Mouse (Mus musculus): ENCODE results near the gene Myo7a.

Myo7a gene

DNA sequence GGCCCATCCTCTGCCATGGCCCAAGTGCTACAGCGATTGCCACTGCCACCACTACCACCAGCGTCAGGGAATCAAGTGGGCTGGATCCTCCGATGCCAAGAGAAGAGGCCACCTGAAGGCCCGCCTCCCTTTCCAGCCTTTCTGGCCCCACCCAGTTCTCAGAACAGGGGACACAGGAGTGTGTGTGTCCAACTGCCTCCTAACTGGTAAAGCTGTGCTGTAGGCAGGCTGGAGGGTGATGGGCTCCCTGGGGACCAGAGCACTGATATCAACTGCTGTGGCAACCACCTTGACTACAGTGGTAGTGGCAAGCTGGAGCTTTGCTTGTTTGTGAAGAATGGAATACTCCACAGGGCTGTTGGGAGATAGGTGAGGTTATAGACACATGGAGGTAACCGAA is 26.1 kb upstream of the Myo7a start, which contains the start of gene Omp:
Gene Omp, minus strand, starts transcription at position 101 of the 400 bp plus-strand sequence.
- peak in 1 of 2 experiments; percentile 35 for DNase-seq (ENCODE audit: inconsistent age in 2 of 2, low spot score in 1 of 2)

DNA sequence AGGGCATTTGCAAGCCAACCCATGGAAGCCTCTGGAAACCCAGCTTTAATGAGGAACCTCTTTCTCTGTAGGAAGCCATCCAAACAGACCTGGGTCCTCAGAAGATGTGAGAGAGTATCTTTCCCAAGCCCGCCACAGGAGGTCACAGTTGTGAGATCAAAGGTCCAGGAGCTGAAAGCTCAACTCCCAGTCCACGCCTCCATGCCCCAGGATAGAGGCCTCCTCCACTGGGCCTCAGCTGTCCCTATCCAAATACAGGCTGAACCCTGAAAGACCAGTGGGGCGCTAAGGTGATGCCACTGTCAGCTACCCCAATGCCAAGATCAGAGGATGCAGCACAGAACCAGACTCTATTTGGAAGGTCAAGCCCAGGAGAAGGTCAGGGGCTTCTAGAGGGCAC is 23.3 kb upstream of the Myo7a start:
- no peak for DNase-seq (ENCODE audit: inconsistent age in 2 of 2, low spot score in 1 of 2)

- peak in 1 of 2 experiments; percentile 70 for DNase-seq (ENCODE audit: inconsistent age in 2 of 2, low spot score in 1 of 2)
Measured at GRCm38 (mm10) chr7:98142247-98142646, 22.9 kb upstream of the Myo7a start.

DNA sequence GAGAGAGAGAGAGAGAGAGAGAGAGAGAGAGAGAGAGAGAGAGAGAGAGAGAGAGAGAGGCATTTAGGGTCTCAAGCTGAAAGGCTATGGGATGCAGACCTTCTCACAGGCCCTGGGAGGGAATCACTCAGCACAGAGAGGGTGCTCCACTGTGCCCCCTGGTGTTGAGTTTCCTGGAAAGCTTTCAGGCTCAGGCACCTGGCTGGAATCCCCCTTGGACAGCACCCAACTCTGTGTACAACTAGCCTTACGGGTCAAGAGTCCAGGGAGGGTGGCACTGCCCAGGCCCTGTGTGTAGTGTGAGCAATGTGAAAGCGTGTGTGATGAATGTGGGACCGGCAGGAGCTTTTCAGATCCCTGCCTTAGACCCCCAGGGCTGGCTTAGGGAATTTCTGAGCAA is 21.9 kb upstream of the Myo7a start:
- DNase-seq (ENCODE audit: inconsistent age in 2 of 2, low spot score in 1 of 2), result peak in 1 of 2 experiments; percentile 71

DNA sequence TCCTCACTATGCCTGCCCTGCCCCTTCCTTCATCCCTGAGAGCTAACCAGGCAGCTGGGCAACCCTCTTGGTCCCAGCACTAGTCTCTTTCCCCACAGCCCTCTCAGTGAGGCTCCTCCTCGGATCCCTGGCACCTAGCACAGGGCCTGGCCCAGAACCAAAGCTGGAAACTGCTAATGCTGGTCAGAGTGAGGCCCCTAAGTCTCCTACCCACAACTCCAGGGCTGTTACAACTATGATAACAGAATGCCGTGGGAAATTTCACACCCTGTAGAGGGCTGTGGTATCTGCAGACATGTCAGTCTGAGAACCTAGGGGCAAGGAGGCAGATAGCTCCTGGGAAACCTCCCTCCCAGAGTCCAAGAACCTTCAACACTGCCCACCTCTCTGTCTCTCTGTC is 21.3 kb upstream of the Myo7a start:
- DNase-seq (ENCODE audit: inconsistent age in 2 of 2, low spot score in 1 of 2), result peak in 1 of 2 experiments; percentile 44

DNA sequence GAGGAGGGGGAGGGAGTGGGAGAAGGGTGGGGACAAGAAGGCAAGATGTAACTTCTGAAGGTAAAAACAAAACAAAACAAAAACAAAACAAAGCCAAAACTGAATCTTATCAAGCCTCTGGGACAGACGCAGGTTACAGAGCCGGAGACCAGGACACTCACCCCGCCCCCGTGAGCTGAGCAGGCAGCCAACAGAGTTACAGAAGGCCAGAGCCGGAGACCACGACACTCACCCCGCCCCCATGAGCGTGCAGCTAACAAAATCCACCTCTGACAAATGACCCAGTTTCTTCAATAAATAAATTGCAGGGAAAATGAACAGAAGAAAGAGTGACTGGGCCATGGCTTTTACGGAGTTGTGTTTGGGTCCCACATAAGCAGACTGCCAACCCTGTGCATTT is 19.9 kb upstream of the Myo7a start:
- DNase-seq (ENCODE audit: inconsistent age in 2 of 2, low spot score in 1 of 2), result peak in 1 of 2 experiments; percentile 60

DNA sequence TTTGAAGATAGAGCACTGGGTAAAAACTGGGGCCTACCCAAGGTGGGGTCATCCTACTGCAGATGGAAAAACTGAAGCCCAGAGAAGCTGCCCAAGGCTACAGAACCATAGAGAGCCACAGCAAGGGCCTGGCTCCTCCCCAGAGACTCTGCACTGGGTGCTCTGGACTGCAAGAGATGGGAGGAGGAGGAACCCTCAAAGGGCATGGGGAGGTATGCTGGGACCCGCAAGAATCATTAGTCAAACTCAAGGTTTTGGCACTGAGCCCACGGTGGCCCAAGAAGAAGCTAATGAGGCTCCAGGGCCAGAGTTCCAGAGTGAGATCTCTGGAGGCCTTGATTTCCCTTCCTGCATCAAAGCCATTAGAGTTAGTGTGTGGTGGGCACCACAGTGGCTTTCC is 18.7 kb upstream of the Myo7a start:
- DNase-seq (ENCODE audit: inconsistent age in 2 of 2, low spot score in 1 of 2), result peak; percentile 55 to 71

GRCm38 (mm10) chr7:98137583-98137982 is 18.3 kb upstream of the Myo7a start:
- no peak for DNase-seq (ENCODE audit: inconsistent age in 2 of 2, low spot score in 1 of 2)

GRCm38 (mm10) chr7:98131751-98132150 is 12.4 kb upstream of the Myo7a start:
- no peak for DNase-seq (ENCODE audit: inconsistent age in 2 of 2, low spot score in 1 of 2)

GRCm38 (mm10) chr7:98125473-98125872 is 6.1 kb upstream of the Myo7a start:
- DNase-seq (ENCODE audit: inconsistent age in 2 of 2, low spot score in 1 of 2), result peak; percentile 56 to 69

GRCm38 (mm10) chr7:98124701-98125100 is 5.4 kb upstream of the Myo7a start:
- DNase-seq (ENCODE audit: inconsistent age in 2 of 2, low spot score in 1 of 2), result peak; percentile 79 to 80

- no peak for DNase-seq (ENCODE audit: inconsistent age in 2 of 2, low spot score in 1 of 2)
Measured at GRCm38 (mm10) chr7:98121673-98122072, 2.3 kb upstream of the Myo7a start.

DNA sequence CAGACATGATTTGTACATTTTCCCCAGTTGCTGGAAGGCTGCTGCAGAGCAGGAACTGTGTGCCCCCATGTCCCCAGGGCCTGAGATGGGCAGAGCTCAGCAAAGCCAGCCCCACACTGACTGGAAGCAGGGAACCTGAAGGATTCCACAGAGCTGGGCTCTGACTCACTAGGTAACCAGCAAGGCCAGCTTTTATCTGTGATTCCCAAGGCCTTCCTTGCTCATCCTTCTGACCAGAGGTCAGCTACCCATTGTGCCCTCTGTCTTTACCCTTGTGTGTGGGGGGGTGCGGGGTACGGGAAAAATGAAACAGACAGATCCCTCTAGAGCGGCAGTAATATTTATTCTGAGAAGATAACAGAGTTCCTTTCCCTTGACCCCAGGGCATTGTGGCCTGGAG is 1.9 kb upstream of the Myo7a start:
- DNase-seq (ENCODE audit: inconsistent age in 2 of 2, low spot score in 1 of 2), result peak; percentile 89 to 93

DNA sequence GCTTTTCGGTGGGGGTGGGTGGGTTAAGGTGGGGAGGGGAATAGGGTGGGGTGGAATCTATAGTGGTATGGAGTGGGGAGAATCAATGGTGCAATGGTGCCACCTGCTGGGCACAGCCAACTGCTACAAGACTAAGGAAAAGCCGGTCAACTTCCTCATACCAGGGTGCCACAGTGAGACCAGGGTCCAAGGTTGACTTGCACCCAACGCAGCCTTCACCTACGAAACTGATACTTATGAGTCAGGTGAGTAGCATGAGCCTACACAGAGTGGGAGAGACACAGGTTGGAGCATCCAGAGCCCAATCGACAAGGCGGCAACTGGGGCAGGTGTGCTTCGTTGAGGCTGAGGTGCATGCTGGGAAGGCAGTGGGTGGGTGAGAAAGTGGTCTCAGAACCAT is 1.0 kb upstream of the Myo7a start:
- DNase-seq (ENCODE audit: inconsistent age in 2 of 2, low spot score in 1 of 2), result peak; percentile 81 to 93

- DNase-seq (ENCODE audit: inconsistent age in 2 of 2, low spot score in 1 of 2), result no peak
Measured at GRCm38 (mm10) chr7:98119961-98120232, 573 bp upstream of the Myo7a start.

DNA sequence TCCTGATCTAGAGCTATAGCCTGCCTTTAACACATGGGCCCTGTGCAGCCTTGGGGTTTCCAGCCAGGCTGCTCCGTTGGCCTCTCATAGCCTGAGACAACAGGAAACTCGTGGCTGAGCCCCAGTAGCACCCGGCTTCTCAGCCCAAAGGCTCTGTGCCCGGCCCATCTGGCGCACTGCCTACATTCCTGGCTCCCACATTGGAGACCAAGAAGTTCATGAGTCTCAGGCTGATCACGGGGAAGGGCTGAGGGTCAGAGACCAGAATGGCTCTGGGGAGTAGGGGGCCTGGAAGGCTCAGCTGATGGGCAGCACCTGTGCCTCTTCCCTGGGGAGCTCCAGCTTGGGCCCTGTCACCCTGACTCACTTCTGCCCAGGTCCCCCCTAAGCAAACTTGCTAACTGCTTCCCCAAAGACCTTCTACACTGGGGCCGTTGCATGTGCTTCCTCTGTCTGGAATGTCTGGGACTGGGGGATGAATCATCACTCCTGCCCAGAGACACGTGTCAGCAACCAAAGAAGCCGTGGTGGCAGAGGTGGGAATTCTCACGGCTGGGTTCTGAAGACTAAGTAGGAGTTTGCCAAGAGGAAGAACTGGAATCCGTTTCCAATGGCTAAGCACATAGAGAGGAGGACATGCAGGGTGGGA is 2.2 kb downstream of the Myo7a start:
- DNase-seq (ENCODE audit: inconsistent age in 2 of 2, low spot score in 1 of 2), result peak; percentile 89 to 92

GRCm38 (mm10) chr7:98114656-98115055 is 4.7 kb downstream of the Myo7a start:
- peak in 1 of 2 experiments; percentile 75 for DNase-seq (ENCODE audit: inconsistent age in 2 of 2, low spot score in 1 of 2)

DNA sequence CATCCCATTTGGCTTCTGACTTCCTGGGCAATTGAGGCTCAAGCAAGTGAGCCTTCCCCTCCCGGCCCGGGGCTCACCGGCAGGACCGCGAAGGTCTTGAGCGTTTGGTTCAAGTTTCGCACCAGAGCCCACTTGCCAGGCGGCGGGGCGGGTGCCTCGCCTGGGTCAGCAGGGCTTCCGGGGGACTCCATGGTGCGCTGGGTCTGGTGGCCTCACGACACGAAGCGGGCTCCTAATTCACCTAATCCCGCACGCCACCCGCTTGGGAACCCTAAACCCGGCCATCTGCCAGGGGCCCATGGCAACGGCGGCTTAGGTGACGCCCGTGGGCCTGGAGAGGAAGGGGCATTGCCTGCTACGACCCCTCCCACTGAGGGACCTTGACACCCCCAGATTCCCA is 8.1 kb downstream of the Myo7a start:
- DNase-seq (ENCODE audit: inconsistent age in 2 of 2, low spot score in 1 of 2), result peak in 1 of 2 experiments; percentile 13

DNA sequence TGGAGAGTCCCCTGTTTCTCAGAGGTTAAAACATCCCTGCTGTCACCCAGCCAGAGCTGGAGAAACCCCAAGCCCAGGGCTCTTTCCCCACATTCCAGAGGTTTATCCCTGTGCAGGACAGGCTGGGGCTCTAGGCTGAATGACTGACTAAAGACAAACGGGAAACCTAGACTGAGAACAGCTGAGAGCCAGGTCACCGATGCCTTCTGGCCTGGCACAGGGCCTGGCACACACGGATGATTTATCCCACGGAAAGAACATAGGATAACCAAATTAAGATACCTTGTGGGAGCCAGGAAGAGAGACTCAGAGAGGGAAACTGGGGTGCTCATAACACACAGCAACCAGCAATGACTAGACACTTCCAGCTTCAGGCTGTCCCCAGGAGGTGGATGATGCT is 9.6 kb downstream of the Myo7a start:
- peak in 1 of 2 experiments; percentile 13 for DNase-seq (ENCODE audit: inconsistent age in 2 of 2, low spot score in 1 of 2)

DNA sequence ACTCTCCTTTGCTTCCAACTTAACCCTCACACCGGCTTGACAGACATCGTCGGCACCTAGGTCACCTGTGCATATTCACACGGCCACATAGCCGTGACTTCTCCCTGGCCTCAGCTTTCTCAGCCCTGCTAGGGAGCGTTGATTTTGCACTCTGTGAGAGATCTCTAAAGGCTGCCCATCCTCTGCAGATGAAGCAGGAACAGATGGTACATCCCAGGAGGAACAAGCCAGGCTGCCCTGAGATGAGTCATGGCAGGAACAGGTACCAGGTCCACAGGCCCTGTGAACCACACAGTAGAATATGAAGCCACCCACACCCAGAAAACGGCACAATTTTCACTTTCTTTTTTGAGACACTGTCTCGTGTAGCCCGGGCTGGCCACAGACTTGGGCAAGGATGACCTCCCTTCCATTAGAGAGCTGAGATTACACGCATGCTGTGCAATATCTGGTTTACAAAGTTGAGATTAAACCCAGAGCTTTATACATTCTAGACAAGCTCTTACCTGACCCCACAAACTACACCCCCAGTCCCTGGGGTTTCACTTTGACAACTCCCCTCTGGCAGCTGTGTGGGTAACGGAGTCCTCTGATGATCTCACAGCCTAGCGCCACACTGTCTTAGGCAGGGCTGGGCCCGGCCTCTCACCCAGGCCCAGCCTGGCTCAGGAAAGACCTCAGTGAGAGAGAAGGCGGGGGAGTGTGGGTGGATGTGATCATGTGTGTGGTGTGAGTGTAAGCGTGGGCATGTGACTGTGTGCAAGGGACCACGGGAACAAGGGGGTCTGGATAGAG is 10.5 kb downstream of the Myo7a start:
- no peak for DNase-seq (ENCODE audit: inconsistent age in 2 of 2, low spot score in 1 of 2)

- DNase-seq (ENCODE audit: inconsistent age in 2 of 2, low spot score in 1 of 2), result no peak
Measured at GRCm38 (mm10) chr7:98106272-98106671, 13.1 kb downstream of the Myo7a start.
